In genomic region chr13:48074630-48075029, GRCm38 (mm10) we compare ENCODE assay signal across 9 mouse cellular contexts.
A peak's percentile ranks its signal among the peaks of the same experiment; 100 is the strongest.
DNase-seq lines count a peak whose midpoint lies in the region.
"Had no signal": no experiment of that assay in that cellular context is flagged by ENCODE, and none has a peak within 500 bp of the region (broad histone marks: within the 10 kb centered on the region; RNA-seq: fewer than 3 reads in every experiment).

No protein-coding gene starts in this region.

- intact Hi-C loops in left cerebral cortex, postnatal 14 days (cut with DNase I), result no loop called here

- peak; percentile 26 for DNase-seq in layer of hippocampus, adult 9-11 months
- DNase-seq in layer of hippocampus, postnatal 14 days (ENCODE audit: low spot score in 2 of 2), result no peak
- DNase-seq in 416B (ENCODE audit: low read depth), result peak; percentile 2
- DNase-seq in adipocyte (ENCODE audit: low spot score), result peak; percentile 7
- DNase-seq in left cerebral cortex, postnatal 14 days (ENCODE audit: low spot score in 2 of 2), result peak; percentile 39 to 45
- DNase-seq in T-cell, adult 2 months (ENCODE audit: low spot score), result no peak
- DNase-seq in kidney, postnatal 14 days, result no peak
- no peak for DNase-seq in thymus, postnatal 4 days
- DNase-seq: kidney, postnatal 25 days had no signal

Comparison
In these comparisons a context has a peak if more than half of its experiments do, and no peak if none do; other contexts are left out.
1. DNase-seq: peak in layer of hippocampus, adult 9-11 months (single experiment), 416B (single experiment), adipocyte (single experiment) and left cerebral cortex, postnatal 14 days (2 of 2); none in layer of hippocampus, postnatal 14 days (0 of 2), T-cell, adult 2 months (single experiment), kidney, postnatal 14 days (single experiment) and thymus, postnatal 4 days (single experiment).